Mouse (Mus musculus): ENCODE results near the gene Nek9. TPM values are rescaled to one million over a fixed set of nuclear protein-coding genes. Genes with fewer than 3 reads are reported as not detected.
"Not testable (repeated sequence)": the region's sequence is repeated elsewhere in the genome, so short reads cannot be mapped to it uniquely, and the experiment has no call there.

Nek9 gene
- polyA plus RNA-seq, 1 experiment from 2014 or later = 14.7 TPM

- Histone ChIP-seq H3K4me1 (replicated peaks) (peaks cover 14% of the 10 kb centered on the region), H3K4me2 (no peak overlapping the region), H3K9ac (no peak overlapping the region), H3K27me3 (peaks cover 5% of the 10 kb centered on the region), H3K36me3 (no peaks in the 10 kb centered on the region), H3K4me3 (no peak overlapping the region), H3K9me3 (no peaks in the 10 kb centered on the region), H3K27ac (replicated peaks) (no peak overlapping the region)
- no peak for ATAC-seq (ENCODE audit: low read depth)
- 32% methylated on average over 2 of the region's 5 CpGs for WGBS
Measured at GRCm38 (mm10) chr12:85286941-85287340, 52.2 kb downstream of the Nek9 start.

GRCm38 (mm10) chr12:85284996-85285395, 54.2 kb downstream of the Nek9 start:
- no peak overlapping the region for H3K4me2 ChIP-seq
- no peak overlapping the region for H3K27ac ChIP-seq (replicated peaks)
- peaks cover 14% of the 10 kb centered on the region for H3K4me1 ChIP-seq (replicated peaks)
- no peaks in the 10 kb centered on the region for H3K36me3 ChIP-seq
- WGBS = 93% methylated on average over 4 of the region's 4 CpGs
- no peak for ATAC-seq (ENCODE audit: low read depth)
- no peak overlapping the region for H3K9ac ChIP-seq
- H3K27me3 ChIP-seq = peaks cover 5% of the 10 kb centered on the region
- H3K9me3 ChIP-seq = no peaks in the 10 kb centered on the region
- no peak overlapping the region for H3K4me3 ChIP-seq

GRCm38 (mm10) chr12:85284331-85284730, 54.8 kb downstream of the Nek9 start:
- H3K4me3 ChIP-seq = no peak overlapping the region
- no peak overlapping the region for H3K4me2 ChIP-seq
- peaks cover 18% of the 10 kb centered on the region for H3K4me1 ChIP-seq (replicated peaks)
- H3K9ac ChIP-seq = no peak overlapping the region
- H3K36me3 ChIP-seq = no peaks in the 10 kb centered on the region
- H3K27me3 ChIP-seq = no peaks in the 10 kb centered on the region
- no peaks in the 10 kb centered on the region for H3K9me3 ChIP-seq
- 67% methylated on average over 8 of the region's 8 CpGs for WGBS
- H3K27ac ChIP-seq (replicated peaks) = no peak overlapping the region
- ATAC-seq (ENCODE audit: low read depth) = no peak

- 94% methylated on average over 2 of the region's 4 CpGs for WGBS
- H3K9ac ChIP-seq; H3K4me3 ChIP-seq; H3K9me3 ChIP-seq; H3K36me3 ChIP-seq; H3K4me2 ChIP-seq; ATAC-seq (ENCODE audit: low read depth); H3K27me3 ChIP-seq; H3K4me1 ChIP-seq (replicated peaks); H3K27ac ChIP-seq (replicated peaks): not testable (repeated sequence)
Measured at GRCm38 (mm10) chr12:85281756-85282155, 57.4 kb downstream of the Nek9 start.

GRCm38 (mm10) chr12:85280845-85281651, 58.1 kb downstream of the Nek9 start:
- Histone ChIP-seq H3K27ac (replicated peaks) (no peak overlapping the region), H3K27me3 (no peaks in the 10 kb centered on the region), H3K36me3 (no peaks in the 10 kb centered on the region)

GRCm38 (mm10) chr12:85280105-85280844, 58.9 kb downstream of the Nek9 start:
- peak overlapping the region; percentile 79 for H3K4me2 ChIP-seq
- no peaks in the 10 kb centered on the region for H3K27me3 ChIP-seq
- WGBS = under 1% methylated on average over 31 of the region's 31 CpGs
- peak; percentile 98 for ATAC-seq (ENCODE audit: low read depth)
- no peaks in the 10 kb centered on the region for H3K36me3 ChIP-seq
- H3K9ac ChIP-seq = peak overlapping the region; percentile 84
- no peaks in the 10 kb centered on the region for H3K9me3 ChIP-seq
- peak overlapping the region; percentile 84 for H3K27ac ChIP-seq (replicated peaks)
- peak overlapping the region; percentile 72 for H3K4me3 ChIP-seq
- peaks cover 6% of the 10 kb centered on the region for H3K4me1 ChIP-seq (replicated peaks)

More at GRCm38 (mm10) chr12:85280845-85281651, 58.1 kb downstream of the Nek9 start:
- Histone ChIP-seq H3K4me1 (replicated peaks) (peaks cover 6% of the 10 kb centered on the region), H3K4me2 (peak overlapping the region; percentile 79), H3K9me3 (no peaks in the 10 kb centered on the region), H3K9ac (no peak overlapping the region), H3K4me3 (peak overlapping the region; percentile 72; the same call in 1 of the 2 replicates)
- ATAC-seq (ENCODE audit: low read depth) = no peak; the same call in none of the 2 replicates
- 64% methylated on average over 12 of the region's 12 CpGs for WGBS

GRCm38 (mm10) chr12:85279396-85280080, 59.6 kb downstream of the Nek9 start:
- peak; percentile 68 for ATAC-seq (ENCODE audit: low read depth)
- 7% methylated on average over 10 of the region's 10 CpGs for WGBS

GRCm38 (mm10) chr12:85278919-85279318, 60.2 kb downstream of the Nek9 start:
- Histone ChIP-seq H3K4me2 (no peak overlapping the region), H3K9ac (no peak overlapping the region), H3K9me3 (no peaks in the 10 kb centered on the region), H3K27ac (replicated peaks) (no peak overlapping the region), H3K4me3 (no peak overlapping the region), H3K27me3 (no peaks in the 10 kb centered on the region), H3K36me3 (no peaks in the 10 kb centered on the region), H3K4me1 (replicated peaks) (peaks cover 6% of the 10 kb centered on the region)
- ATAC-seq (ENCODE audit: low read depth) = no peak
- WGBS = 94% methylated on average over 10 of the region's 10 CpGs

More at GRCm38 (mm10) chr12:85279396-85280080, 59.6 kb downstream of the Nek9 start:
- Histone ChIP-seq H3K36me3 (no peaks in the 10 kb centered on the region), H3K9ac (peak overlapping the region; percentile 84), H3K4me3 (peak overlapping the region; percentile 72), H3K4me1 (replicated peaks) (peaks cover 6% of the 10 kb centered on the region), H3K27ac (replicated peaks) (peak overlapping the region; percentile 84; the same call in 1 of the 2 replicates), H3K4me2 (peak overlapping the region; percentile 79), H3K27me3 (no peaks in the 10 kb centered on the region), H3K9me3 (no peaks in the 10 kb centered on the region)

GRCm38 (mm10) chr12:85276273-85276672, 62.9 kb downstream of the Nek9 start:
- no peak for ATAC-seq (ENCODE audit: low read depth)
- H3K9me3 ChIP-seq = no peaks in the 10 kb centered on the region
- no peak overlapping the region for H3K4me3 ChIP-seq
- no peak overlapping the region for H3K9ac ChIP-seq
- H3K4me1 ChIP-seq (replicated peaks) = peaks cover 6% of the 10 kb centered on the region
- H3K27ac ChIP-seq (replicated peaks) = no peak overlapping the region
- H3K36me3 ChIP-seq = no peaks in the 10 kb centered on the region
- 65% methylated on average over 5 of the region's 5 CpGs for WGBS
- H3K4me2 ChIP-seq = no peak overlapping the region
- H3K27me3 ChIP-seq = no peaks in the 10 kb centered on the region

GRCm38 (mm10) chr12:85273508-85273907, 65.7 kb downstream of the Nek9 start:
- Histone ChIP-seq H3K27me3 (no peaks in the 10 kb centered on the region), H3K27ac (replicated peaks) (no peak overlapping the region), H3K9ac (no peak overlapping the region), H3K9me3 (no peaks in the 10 kb centered on the region), H3K4me2 (no peak overlapping the region), H3K4me3 (no peak overlapping the region), H3K4me1 (replicated peaks) (0 out of 2 replicates have a peak, but pooled peaks cover 4% of the 10 kb centered on the region), H3K36me3 (no peaks in the 10 kb centered on the region)
- WGBS = 73% methylated on average over 10 of the region's 10 CpGs
- no peak for ATAC-seq (ENCODE audit: low read depth)

GRCm38 (mm10) chr12:85271843-85272206, 67.3 kb downstream of the Nek9 start:
- Histone ChIP-seq H3K4me2 (no peak overlapping the region), H3K27ac (replicated peaks) (no peak overlapping the region), H3K36me3 (peaks cover 13% of the 10 kb centered on the region; the same call in 1 of the 2 replicates), H3K9me3 (no peaks in the 10 kb centered on the region), H3K27me3 (no peaks in the 10 kb centered on the region), H3K4me3 (no peak overlapping the region), H3K4me1 (replicated peaks) (0 out of 2 replicates have a peak, but pooled peaks cover 4% of the 10 kb centered on the region), H3K9ac (no peak overlapping the region)
- ATAC-seq (ENCODE audit: low read depth) = no peak
- WGBS = 81% methylated on average over 4 of the region's 4 CpGs

Measured in neural tube, embryonic 13.5 days (tissue).